Mouse (Mus musculus) right cerebral cortex, postnatal 14 days (tissue): ENCODE results near the gene Nr1h4.
A peak's percentile ranks its signal among the peaks of the same experiment; 100 is the strongest.

ENCODE experiments used
- DNase-seq: peaks from one replicate; pipeline ENCODE4 v3.0.0; 2022

The Nr1h4 gene

DNA sequence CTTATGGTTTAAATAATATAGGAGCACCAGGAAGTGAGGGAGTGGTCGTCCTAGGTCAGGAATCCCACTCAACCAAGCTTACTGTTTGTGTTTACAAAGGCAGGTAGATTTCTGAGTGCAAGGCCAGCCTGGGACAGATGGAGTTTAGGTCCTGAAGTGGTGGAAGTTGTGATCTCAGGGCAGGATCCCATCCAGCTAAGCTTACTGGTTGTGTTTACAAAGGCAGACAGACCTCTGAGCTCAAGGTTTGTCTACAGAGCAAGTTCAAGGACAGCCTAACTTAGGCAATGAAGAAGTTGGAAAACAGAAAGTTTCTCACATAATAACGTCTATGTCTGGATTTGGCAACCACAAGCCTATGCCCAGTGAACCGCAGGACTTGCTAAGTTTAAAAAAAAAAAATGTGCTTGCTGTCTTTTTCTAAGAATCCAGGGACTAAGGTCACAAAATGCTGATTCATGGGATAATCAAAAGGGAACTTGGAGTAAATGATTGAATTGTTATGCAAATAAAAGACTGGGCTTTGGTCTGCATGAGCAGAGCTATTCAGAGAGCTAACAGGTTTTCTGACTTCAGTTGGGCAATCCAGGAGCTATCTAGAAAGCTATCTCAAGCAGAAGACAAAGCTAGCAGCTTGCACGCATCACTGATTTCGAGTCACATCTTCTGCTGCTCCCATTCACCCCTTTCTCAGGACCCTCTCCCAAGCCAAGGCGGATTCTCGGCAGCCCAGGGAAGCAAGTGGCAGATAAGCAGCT lies 62.6 kb downstream of the Nr1h4 start:
- DNase-seq, result no peak

DNA sequence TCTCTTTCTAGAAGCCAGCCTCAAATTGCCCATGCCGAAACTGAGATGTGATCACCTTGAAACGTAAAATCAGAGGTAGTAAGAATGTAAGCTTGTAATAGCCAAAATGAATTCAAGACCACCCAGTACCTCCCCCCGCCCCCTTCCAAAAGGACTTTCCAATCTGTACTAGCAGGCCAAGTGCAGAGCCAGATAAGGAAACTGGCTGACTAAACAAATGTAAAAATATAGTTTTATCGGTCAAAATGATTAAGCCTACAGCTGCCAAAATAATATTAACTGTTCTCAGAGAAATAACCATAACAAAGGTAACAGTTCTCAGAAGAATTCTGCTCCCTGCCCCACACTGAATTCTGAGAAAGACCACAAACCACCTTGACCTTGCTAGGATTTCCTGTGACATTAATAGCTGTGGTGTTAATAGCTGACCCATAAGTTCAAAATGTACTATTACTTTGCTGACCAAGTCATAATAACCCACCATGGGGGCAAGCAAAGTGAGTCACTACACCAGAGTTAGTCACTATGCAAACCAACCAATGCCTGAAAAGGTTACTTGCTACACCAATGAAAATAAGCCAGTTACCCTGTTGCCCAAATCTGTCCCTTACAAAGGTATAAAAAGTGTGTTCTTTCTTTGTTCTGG lies 68.5 kb downstream of the Nr1h4 start:
- no peak for DNase-seq

DNA sequence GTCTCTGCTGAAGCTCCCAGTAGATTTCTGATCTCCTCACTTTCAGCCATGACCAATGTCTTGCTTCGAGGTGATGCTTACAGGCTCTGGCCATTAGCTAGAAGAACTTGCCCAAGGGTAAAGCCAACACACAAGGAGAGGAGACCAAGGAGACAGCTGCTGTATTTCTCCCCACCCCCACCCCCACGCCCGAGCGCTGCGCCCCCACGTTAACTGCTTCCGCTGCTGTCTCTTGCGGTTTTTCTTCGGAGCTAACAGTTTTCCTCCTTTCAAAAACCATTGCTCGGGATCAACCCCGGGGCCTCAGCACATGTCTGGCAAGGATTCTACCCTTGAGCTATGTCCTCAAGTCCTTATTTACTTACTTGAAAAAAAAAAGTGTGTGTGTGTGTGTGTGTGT lies 70.5 kb downstream of the Nr1h4 start:
- DNase-seq, result no peak

DNA sequence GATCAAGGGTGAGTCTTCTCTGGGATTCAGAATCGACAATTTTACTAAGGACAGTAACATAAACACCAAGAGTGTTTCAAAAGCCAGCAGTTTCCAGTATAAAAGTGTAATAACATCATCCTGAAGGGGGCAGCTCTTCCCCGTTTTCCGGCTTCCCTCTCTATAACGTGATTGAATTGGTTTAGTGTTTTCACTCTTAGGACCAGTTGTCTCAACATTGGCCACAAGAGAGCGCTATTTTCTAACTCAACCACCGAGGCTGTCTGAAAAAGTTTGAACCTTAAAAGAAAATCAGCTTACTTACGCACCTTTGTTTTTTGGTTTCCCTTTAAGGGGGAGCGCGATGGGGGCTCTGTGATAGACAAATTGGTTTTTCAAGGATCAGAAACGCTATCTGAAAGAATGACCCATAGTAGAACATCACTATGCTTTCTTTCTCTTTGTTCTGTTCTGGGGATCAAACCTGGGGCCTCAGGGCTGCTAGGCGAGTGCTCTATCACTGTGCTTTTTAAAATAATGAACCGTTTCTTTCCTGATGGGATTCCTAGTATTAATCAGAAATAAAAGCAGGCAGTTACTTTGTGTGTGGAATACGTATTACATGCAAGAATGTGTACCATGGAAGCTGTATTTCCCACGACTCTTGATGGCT lies 71.4 kb downstream of the Nr1h4 start:
- peak; percentile 78 for DNase-seq

DNA sequence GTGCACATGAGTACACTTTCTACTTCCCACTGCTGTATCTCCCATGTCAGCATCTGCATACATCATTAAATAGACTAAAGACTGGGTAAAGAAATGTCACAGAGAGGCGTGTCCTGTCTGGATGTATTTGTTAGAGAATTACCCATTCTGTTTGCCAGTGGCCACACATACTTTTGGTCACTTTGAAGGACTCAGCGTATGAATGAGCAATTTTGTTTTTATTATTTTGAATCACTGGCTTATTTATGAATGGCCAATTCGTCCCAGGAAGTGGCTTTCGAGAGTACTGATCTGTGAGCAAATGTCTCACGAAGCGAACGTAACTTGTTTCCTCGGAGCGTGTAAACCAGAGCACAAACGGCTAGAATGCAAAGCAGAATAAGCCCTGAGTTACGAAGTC lies 72.4 kb downstream of the Nr1h4 start:
- no peak for DNase-seq

DNA sequence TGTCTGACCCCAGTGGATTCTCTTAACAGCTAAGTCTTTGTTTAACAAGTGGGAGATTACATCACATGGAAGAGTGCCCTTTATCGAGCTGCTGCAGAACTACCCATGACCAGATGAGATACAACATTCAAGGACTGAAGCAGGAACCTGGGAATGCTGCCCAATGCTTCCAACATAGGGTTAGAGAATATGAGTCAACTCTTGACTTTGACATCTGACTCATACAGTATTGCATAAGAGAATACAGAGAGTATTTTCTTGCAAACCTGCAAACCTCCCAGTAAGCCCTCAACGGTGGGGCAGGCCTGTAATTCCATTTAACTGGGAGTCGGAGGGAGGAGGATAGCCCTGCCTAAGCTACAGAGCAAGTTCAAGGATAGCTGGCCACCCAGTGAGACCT lies 74.6 kb downstream of the Nr1h4 start:
- no peak for DNase-seq

DNA sequence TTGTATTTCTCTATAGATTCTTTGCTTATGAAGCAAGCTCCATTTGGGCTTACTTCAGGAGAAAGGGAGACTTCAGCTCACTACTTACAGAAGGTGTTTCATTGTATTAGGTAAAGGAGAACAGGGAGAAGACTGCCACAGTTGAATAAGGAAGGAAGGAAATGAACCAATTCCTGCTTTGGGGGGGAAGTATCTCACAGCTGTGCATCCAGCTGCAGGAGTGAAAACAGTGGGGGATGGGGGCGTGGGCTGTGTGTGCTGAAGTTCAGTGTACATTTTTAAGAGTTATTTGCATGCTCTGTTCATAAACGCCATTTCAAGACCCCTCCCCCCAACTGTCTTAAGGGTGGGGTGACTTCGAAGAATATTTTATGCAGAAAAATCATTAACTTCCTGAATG lies 79.6 kb downstream of the Nr1h4 start:
- no peak for DNase-seq

DNA sequence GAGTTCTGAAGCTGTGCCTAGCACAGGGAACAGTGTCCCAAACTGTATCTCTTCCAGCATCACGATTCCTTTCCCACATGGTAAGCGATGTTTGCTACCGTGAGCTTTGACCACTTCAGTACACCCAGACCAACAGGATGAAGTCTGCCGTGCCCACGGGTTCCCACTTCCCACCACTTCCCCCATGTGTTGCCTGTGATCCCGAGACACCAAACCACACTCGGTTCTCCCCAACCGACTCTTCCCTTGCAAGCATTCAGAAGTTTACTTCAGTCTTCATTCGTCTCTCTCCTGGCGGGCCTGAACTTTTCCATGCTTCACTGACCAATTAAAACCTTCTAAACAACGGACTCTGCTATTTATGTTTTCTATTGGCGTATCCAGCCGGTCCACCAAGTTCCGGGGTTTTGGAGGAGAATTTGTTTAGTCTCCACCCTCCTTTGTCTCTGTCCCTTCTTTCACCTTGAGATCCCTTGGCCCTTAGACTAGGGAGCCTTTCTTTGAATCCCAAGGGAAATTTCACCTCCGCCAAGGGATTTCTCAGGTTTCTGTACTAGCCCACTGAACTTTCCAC lies 80.2 kb downstream of the Nr1h4 start:
- DNase-seq, result no peak

DNA sequence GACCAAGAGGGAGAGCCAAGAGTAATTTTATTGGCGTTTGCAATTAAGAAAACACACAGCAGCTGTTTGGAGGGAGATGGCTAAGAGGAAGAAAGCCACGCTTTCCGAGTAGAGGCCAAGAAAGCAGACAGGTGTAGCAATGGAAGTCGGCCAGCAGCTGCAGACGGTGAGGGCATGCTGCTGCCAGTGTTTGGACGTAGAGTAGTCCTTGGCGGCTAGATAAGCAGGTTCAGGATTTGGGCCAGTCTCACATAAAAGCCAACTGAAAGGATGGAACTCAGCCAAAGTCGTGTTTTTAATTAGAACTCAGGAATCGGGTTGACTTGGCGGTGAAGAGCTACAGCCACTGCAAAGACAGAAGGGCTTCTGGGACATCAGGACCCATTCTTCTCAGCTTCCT lies 83.0 kb downstream of the Nr1h4 start:
- no peak for DNase-seq

DNA sequence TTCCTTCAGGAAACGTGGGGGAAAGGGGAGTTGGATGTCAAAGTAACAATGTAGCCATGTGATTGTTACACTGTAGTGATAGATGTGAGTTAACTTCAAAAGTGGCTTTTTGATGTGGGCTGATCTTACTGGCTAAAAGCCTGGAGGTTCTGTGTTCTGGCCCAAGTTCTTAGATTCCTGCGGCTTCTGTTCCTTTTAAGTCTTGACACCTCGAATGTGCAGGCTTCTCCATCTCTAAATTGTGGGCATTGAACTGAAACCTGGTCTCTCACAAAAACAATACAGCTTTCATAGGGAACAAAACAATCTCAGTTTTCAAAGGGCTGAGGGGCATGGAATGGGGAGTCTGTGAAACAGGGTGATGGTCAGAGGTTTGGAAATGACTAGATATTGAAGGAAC lies 89.0 kb downstream of the Nr1h4 start:
- no peak for DNase-seq

DNA sequence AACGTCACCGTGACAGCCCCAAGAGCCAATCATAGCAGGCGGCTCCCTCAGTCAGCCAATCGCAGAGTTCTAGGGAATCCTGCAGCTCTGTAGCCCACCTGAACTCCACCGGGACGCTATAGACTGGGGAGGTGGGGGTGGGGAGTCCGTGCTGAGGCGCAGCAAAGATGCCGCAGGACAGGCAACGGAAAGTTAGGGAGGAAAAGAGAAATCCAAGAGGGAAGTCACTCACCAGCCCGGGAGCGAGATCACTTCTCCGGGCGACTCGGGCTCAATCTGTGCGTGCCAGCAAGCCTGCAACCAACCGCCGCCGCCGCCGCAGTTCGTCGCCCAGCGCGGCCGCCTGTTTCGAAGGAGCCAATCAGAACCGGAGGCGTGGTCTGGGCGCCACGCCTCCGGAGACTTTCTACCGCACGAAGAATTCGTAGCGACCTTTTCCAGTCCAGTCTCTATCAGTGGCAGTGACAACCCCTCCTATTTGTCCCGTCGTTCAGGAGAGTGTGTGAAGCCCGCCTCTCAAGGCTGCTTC lies 89.7 kb downstream of the Nr1h4 start, which contains the start of gene Gas2l3:
Gene Gas2l3, minus strand, starts transcription at position 345 of the 529 bp plus-strand sequence.
- peak; percentile 82 for DNase-seq

DNA sequence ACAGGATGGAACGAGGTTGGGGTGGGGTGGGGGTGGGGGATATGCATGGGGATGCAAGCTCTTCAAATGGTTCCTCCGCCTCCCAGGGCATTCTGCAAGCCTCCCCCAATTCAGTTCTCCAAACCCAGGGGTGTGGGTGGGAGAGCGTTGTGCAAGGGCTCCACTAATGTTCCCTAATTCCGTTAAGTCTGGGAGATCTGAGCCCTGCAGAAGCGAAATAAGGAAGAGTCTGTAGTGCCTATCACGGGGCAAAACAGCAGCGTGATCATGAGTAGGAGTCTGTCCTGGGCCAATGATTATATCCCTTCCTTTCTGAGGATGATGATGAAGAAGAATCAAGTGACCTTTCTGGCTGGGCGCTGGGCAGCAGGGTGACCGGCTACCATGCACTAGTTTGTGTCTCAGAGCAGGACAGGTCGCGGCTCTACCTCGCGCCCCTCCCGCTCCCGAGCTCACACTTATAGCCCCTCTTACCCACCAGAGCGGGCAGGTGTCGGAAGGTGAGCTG lies 90.2 kb downstream of the Nr1h4 start:
- no peak for DNase-seq

DNA sequence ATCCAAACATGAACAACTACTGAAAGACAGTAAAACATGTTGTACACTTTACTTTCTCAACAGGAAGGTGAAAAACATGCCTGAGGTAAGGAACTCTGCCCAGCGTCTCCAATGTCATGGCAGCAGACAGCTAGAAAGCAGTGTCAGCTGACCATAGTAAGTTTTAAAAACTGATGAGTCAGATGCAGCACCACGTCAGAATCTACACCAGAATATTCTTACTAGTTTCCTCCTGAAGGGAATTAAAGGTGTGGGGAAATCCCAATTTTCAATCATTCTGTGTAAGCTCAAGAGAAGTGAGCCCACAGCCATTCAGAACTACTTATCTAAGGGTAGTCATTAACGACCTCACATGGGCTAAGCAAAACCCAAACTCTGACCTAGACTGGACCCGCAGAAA lies 90.7 kb downstream of the Nr1h4 start:
- DNase-seq, result no peak

DNA sequence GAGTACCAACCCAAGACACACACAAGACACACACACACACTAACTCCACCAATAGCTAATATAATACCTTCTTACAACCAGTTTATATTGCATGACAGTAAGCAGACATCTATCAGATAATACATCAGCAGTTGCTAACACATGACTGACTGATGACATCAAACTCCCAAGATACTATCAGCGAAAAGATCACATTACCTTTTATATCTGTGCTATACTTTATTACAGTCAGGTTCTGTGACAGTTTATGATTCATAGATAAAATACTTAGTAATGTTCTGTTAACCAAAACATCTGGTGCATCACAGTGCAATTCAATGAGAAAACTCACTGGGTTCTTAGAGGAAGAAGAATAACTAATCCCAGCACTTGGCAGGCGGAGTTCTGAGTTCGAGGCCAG lies 91.4 kb downstream of the Nr1h4 start:
- DNase-seq, result no peak

DNA sequence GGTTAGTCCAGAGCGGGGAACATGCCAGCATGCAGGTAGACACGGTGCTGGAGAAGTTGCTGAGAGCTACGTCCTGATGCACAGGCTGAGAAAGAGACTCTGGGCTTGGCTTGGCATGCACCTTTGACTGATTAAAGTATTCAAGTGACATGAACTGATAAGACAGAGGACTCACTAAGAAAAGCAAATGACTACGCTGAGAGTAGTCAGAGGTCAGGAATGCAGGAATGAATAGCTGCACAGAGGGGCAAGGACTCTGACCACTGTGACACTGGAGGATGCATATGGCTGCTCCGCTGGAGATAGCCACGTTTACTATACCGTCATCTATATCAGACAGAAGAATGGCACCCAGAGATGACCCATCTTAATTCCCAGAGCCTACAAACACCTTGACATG lies 94.0 kb downstream of the Nr1h4 start:
- DNase-seq, result no peak

DNA sequence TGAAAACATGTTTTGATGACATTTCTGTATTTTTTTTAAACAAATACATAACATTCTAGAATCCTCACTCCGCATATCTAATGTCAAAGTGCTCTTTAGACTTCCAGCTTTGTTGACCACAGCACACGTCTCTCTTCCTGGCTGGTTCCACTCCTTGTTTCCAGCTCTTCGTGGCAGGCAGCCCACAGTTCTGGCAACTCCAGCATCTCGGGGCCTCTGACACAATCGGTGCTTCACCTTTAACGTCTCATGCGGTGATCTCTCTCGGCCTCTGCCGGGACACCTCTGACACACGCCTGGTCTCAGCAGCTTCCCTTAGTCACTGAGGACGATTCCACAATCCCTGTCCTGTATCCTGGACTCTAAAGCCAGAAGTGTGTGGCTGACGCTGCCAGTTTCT lies 95.4 kb downstream of the Nr1h4 start:
- DNase-seq, result no peak

DNA sequence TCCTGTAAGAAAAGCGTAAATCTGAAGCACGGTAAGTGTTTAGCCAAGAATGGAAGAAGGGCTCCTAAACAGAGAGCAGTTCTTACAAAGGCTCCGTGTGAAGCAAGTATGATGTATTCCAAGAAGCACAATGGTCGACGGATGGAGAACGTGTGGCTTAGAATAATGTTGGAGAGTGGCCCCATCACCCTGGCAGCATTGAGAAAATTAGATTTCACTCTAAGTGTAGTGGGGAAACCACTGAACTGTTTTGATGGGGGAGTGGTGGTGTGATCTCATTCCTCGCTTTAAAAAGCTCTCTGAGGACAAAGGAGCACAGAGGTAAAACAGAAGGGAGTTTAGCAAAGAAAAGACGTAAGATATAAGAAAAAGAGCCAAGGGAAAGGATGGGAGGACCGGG lies 95.9 kb downstream of the Nr1h4 start:
- no peak for DNase-seq

DNA sequence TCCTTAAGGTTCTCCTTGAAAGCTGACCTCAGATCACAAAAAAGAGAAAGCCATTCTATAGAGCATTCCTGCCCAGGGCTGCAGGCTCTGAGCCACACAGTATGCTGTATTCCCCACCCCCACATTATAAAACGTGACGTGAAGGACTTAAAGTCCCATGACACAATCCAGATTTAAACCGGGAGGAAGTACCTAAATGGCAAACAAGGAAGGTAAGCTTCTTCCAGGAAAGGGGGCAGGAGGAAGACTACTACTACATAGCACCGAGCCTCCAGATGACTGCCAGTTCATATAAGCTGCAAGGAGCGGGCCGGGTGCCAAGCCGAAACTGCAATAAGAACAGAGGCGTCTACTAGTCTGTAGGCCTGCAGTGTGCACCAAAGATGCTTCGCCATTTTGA lies 97.5 kb downstream of the Nr1h4 start:
- peak; percentile 26 for DNase-seq

DNA sequence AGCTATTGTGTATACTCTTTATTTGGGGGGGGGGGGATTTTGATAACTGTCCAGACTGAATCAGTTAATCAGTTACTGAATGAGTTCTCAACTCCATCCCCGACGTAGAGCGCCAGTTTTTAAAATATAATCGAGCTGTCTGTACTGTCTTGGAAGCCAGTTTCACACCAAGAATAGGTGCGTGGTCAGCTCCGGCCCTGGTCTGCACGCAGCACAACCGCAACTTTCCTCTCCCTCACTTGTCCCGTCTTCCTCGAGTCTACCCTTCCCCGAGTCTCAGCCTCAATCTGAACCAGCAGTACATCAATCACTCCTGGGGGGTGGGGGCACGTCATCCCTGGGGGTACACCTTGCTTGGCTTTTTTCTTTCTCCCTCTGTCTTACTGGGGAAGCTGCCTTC lies 98.0 kb downstream of the Nr1h4 start:
- no peak for DNase-seq

DNA sequence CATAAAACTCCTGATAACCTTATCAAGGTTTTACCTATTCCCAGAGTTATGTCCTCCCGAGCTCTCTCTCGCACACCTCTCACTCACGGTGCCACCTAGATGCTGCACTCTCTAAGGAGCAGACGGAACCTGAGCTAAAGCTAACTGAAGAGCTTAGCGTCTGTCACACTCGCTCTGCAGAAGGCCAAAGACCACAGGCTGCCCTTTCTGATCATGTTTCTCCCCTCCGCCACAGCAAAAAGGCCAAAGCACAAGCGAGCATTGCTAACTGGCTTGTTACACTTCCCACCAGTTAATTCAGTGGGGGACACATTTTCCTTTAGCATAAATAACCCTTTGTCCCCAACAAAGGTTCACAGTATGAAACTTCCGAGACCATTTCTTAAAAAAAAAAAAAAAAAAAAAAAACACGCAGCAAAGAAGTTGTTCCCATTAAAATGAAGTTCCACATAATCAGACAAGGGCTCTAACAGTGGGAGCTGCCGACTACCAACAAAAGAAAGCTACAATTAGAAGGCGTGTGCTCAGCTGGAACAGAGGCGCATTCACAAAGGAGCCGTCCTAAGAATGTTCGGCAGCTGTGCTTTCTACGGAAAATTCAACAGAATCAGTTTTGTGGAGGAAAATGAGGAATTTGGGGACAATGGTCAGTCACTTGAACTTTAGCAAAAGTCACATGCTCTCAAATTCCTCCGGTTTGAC lies 98.7 kb downstream of the Nr1h4 start:
- no peak for DNase-seq

DNA sequence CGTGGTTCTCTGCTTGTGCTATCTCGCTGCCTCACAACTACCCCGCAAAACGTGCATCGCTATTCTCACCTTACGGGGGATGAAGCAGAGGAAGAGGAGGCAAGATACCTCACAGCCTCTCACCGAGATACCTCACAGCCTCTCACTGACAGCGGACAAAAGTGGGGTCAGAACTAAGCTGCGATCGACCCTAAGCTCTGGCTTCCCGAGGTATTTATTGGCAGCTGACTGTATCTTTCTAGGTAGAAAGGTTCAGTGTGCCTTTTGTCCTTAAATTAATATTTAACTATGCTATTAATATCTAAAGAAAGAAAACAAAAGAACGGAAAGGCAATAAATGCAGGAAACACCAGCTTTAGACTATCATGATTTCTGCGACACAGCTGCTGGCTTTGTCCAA lies 100.6 kb downstream of the Nr1h4 start:
- no peak for DNase-seq

DNA sequence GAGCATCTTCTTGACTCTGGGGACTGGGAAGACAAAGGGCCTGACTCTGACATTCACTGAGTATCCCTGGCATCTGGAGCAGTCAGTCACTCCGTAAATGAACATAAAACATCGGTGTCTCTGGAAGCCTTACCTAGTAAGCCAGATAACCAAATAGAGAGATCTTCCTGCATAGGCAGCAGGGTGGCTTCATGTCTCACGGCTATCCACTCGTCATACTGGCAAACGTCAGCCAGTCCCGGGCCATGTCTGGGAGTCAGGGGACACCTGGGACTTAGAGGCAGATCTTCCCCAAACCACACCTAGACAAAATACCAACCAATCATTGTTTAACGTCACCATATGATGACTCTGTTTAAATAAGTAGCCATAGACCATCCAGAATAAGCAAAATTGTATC lies 102.6 kb downstream of the Nr1h4 start:
- DNase-seq, result no peak
